Mouse (Mus musculus) kidney, postnatal 4 days (tissue): ENCODE measurements around the gene Olfr1532-ps1.
"Not testable (repeated sequence)": the region's sequence is repeated elsewhere in the genome, so short reads cannot be mapped to it uniquely, and the experiment has no call there.

Source experiments
- DNase-seq, 2 experiments: peaks; one replicate each; pipeline ENCODE4 v3.0.0; 2021; ENCODE audit warnings: mixed read lengths in 2 of 2

The Olfr1532-ps1 gene

DNA sequence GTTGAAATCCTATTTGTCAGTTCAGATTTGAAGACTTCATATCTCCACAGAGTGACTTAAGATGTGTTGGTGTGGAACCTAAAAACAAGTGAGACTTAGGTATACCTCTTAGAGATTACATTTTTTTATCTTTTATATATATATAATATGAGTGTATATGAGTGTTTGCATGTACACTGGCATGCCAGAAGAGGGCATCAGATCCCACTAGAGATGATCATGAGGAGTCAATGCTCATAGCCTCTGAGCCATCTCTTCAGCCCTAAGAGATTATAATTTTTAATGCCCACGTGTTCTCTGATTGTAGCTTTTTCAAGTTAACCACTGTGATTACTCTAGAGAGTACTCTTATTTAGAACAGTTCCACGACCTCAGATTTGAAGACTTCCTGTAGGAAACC, at the start of gene Olfr1532-ps1:
Gene Olfr1532-ps1, plus strand, starts transcription at position 326 of the 400 bp plus-strand sequence.
- DNase-seq, result no peak

DNA sequence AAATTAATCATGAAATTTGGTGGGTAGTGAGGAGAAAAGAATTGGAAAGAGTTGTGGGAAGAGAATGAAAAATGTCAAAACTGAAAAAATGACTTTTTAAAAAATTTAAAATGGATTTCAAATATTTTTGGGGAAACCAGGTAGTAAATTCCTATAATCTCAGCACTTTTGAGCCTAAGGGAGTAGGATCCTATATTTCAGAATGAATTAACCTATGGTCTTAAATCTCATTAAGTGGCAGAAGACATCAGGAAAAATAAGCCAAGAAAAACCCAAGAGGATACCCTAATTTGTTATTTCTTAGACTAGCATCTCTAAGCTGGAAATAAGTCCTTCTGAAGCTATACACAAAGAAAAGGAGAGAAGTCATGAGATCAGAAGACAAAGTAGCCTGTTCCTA, 44.9 kb upstream of the Olfr1532-ps1 start, which contains the start of gene Olfr704:
Gene Olfr704, plus strand, starts transcription at position 301 of the 400 bp plus-strand sequence.
- DNase-seq, result no peak

DNA sequence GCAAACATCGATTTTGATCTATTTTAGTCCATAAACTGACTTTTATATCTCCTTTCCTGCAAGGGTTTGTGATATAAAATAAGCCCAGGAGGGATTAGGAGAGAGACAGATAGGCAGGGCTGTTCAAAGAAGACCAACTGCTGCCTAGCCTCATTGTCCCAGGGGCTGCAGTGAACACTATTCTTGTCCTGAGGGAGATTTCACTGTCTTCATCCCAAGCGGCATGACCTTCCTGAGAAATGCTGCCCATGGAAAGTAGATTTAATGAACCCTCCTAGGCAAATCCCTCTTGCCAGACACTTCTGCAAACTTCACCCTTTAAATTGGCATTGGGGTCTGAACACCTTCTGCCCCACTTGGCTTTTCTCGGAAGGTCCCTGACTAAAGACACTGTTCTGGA, 31.0 kb upstream of the Olfr1532-ps1 start, which contains the start of gene Olfr705:
Gene Olfr705, minus strand, starts transcription at position 101 of the 400 bp plus-strand sequence.
- DNase-seq, result no peak

DNA sequence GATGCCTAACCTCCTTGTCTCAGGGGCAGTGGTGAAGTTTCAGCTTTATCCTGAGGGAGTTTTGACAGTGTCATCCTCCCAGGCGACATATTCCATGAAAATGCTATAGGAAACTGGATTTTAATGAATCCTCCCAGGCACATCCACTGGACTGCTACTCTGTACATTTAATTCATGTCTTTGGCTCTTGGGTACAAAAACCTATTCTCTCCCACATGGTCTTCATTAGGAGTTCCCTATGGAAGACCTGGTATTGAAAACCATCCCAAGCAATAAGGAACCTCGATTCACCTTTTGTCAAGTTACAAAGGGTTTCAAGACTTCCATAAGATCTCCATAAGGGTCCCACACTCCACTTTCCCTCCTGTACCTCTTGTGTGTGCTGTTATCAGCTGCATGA, 19.7 kb upstream of the Olfr1532-ps1 start, which contains the start of gene Olfr706:
Gene Olfr706, minus strand, starts transcription at position 101 of the 400 bp plus-strand sequence.
- no peak for DNase-seq

DNA sequence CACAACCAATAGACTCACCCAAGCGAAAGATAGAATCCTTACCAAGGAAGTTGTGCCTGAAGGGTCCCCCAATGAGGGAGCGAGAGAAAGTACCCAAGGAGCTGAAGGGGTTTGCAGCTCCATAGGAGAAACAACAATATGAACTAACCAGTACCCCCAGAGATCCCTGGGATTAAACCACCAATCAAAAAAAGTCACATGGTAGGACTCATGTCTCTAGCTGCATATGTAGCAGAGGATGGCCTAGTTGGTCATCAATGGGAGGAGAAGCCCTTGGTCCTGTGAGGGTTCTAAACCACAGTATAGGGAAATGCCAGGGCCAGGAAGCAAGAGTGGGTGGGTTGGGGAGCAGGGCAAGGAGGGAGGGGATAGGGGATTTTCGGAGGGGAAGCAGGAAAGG, 6.7 kb upstream of the Olfr1532-ps1 start, which contains the start of gene Olfr707:
Gene Olfr707, minus strand, starts transcription at position 101 of the 400 bp plus-strand sequence.
- DNase-seq, result not testable (repeated sequence)

DNA sequence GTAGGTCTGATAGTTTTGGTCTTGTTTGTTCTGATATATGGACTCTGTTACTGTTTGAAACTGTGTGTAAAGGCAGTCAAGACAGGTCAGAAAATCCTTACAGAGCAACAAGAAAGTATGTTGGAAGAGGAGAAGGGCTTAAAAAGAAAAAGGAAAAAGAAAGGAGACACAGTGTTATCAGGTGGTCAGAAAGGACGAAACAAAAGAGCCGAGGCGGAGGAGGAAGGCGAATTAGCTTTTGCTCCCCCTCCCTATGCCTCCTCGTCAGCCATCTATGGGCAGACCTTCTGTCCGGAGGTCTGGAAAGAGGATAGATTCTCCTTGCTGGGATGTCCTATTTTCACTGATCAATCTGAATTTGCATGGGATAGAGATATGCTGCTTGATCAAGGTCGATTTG, 13.2 kb downstream of the Olfr1532-ps1 start:
- not testable (repeated sequence) for DNase-seq

DNA sequence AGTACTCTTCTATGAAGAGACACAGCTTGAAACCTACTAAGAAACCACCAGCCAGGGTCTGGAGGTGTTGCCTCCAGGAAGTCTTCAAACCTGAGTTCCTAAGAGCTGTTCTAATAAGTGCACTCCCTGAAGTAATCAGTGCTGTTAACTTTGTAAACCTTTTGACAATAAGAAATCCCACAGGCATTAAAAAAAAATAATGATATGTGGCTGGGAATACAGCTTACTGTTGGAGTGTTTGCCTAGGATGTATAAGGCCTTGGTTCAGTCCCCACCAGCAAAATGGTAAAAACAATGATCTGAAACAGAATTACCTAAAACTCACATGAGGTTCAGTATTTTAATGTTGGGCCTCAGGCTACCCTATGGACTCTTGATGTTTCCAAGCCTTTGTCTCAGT, 24.3 kb downstream of the Olfr1532-ps1 start, which contains the start of gene Olfr709-ps1:
Gene Olfr709-ps1, minus strand, starts transcription at position 101 of the 400 bp plus-strand sequence.
- DNase-seq, result no peak

DNA sequence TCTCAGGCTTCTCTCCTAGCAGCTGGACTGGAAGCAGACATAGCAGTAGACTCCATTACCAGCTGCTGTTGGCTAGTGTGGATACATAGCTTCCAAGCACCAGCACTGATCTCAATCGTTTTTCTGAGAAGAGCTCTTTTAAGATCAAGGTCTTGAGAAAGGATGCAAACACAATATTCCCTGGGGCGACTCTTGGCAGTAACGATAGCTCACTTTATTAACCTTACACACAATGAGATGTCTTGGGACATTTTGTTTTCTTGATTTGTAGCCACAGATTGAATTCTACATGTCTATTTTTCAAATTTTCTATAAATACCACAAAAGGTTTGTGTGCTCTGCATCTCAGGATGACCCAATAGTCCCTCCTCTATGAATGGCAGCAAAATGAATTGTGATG, 40.4 kb downstream of the Olfr1532-ps1 start, which contains the start of gene Olfr710:
Gene Olfr710, minus strand, starts transcription at position 101 of the 400 bp plus-strand sequence.
- DNase-seq, result no peak

DNA sequence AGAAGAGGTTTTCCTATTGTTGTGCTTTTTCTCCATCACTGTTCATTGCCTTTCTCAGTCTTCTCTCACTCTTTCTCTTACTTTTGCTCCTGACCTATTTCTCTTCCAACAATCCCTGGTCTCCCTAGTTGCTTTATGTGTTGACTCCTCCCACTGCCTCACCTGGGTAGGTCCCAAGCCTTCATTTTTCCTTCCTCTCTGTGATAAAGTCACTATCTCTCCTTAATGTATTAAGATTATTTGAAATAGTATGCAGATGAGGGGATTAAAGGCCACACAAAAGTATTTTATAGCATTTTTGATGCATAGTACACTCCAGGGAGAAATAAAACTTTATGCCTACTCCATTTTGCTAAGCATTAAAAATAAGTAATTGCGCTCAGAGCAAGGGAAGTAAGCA, 56.0 kb downstream of the Olfr1532-ps1 start, which contains the start of gene Olfr6:
Gene Olfr6, minus strand, starts transcription at position 101 of the 400 bp plus-strand sequence.
- no peak for DNase-seq
